Mouse (Mus musculus) midbrain, embryonic 16.5 days (tissue): ENCODE data around the gene Hoxa1. TPM values are rescaled to one million over a fixed set of nuclear protein-coding genes. Genes with fewer than 3 reads are reported as not detected.

Source experiments
- ATAC-seq: fragments of 200-750 bp; cut with Nextera tagmentation; 2 replicates; pipeline ENCODE4 v1.8.0; 2017; ENCODE audit warnings: moderate TSS enrichment
- H3K27ac ChIP-seq: fragments of 300-500 bp; sonication (generic); 2 replicates; pipeline ENCODE4 v1.5.1; 2014; ENCODE audit warnings: mild to moderate bottlenecking, low read length, mixed read lengths
- H3K27me3 ChIP-seq: fragments of 300-500 bp; sonication (generic); 2 replicates; pipeline ENCODE4 v1.6.1; 2014; ENCODE audit warnings: low read depth, low read length, mixed read lengths; ENCODE audit not compliant: control insufficient read depth, insufficient read depth
- H3K36me3 ChIP-seq: fragments of 300-500 bp; sonication (generic); 2 replicates; pipeline ENCODE4 v1.6.1; 2014; ENCODE audit warnings: mild to moderate bottlenecking, low read length, moderate library complexity, mixed read lengths; ENCODE audit not compliant: control insufficient read depth, insufficient read depth
- H3K4me1 ChIP-seq: fragments of 300-500 bp; sonication (generic); 2 replicates; pipeline ENCODE4 v1.6.1; 2014; ENCODE audit warnings: mild to moderate bottlenecking, low read length, mixed read lengths; ENCODE audit not compliant: control insufficient read depth, insufficient read depth
- H3K4me2 ChIP-seq: fragments of 300-500 bp; sonication (generic); 2 replicates; pipeline ENCODE4 v1.6.1; 2014; ENCODE audit warnings: mild to moderate bottlenecking, low read length, mixed read lengths
- H3K4me3 ChIP-seq: fragments of 300-500 bp; sonication (generic); 2 replicates; pipeline ENCODE4 v1.5.1; 2014; ENCODE audit warnings: low read depth, mild to moderate bottlenecking, low read length, moderate library complexity, mixed read lengths
- H3K9ac ChIP-seq: fragments of 300-500 bp; sonication (generic); 2 replicates; pipeline ENCODE4 v1.6.1; 2014; ENCODE audit warnings: low read depth, low read length, mixed read lengths
- H3K9me3 ChIP-seq: fragments of 300-500 bp; sonication (generic); replicated peaks from 2 replicates; pipeline ENCODE4 v1.6.1; 2014; ENCODE audit warnings: mild to moderate bottlenecking, low read length, mixed read lengths; ENCODE audit not compliant: control insufficient read depth, poor library complexity, severe bottlenecking
- WGBS: fragments of 180-500 bp; shearing (Covaris S2); extraction: QIAGEN DNeasy Blood & Tissue Kit; methylation state at CpG from one replicate; pipeline ENCODE4 v1.1.7; 2014; 5-methylcytosine and 5-hydroxymethylcytosine counted together
- polyA plus RNA-seq: library from polyadenylated mRNA; unstranded; fragments of >200 nt; fragmentation: Nextera tagmentation; extraction: Ambion mirVana; gene quantifications from 2 replicates; pipeline ENCODE4 v1.2.1, GENCODE M21; 2015

The Hoxa1 gene
- polyA plus RNA-seq, 1 experiment from 2014 or later, result not detected

DNA sequence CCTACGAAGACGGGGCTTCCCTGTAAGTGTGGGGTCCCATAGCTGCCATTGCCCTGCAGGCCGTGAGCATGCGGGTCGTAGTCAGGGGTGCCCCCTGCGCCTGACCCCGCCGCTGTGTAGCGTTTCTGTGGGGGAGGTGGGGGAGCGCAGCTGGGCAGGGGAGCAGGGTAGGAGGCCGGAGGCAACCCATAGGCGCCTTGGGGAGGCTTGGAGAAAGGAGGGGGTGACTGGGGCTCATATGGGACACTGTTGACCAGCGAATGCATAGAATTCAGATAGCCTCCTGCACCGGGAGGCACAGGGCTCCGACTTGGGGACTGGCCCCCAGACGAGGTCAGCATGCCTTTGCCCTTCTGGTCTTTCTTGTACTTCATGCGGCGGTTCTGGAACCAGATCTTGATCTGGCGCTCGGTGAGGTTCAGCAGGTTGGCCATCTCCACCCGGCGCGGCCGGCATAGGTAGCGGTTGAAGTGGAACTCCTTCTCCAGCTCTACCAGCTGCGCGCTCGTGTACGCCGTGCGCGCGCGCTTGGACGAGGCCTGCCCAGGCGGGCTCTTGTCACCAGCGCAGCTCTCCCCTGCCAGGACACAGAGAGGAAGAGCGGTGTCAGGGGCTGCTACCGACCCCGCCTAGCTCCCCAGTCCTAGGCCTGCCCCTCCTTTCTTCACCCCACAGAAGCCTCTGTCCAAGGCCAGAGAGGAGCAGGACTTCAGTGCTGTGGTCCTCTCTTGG, 12.2 kb upstream of the Hoxa1 start:
- Histone ChIP-seq H3K27ac (no peak overlapping the region), H3K4me3 (no peak overlapping the region), H3K9me3 (no peaks in the 10 kb centered on the region), H3K27me3 (peaks cover 74% of the 10 kb centered on the region), H3K9ac (no peak overlapping the region), H3K4me2 (no peak overlapping the region), H3K4me1 (peaks cover 3% of the 10 kb centered on the region; the same call in 1 of the 2 replicates), H3K36me3 (no peaks in the 10 kb centered on the region)
- ATAC-seq, result no peak
- WGBS, result under 1% methylated on average over 40 of the region's 40 CpGs

DNA sequence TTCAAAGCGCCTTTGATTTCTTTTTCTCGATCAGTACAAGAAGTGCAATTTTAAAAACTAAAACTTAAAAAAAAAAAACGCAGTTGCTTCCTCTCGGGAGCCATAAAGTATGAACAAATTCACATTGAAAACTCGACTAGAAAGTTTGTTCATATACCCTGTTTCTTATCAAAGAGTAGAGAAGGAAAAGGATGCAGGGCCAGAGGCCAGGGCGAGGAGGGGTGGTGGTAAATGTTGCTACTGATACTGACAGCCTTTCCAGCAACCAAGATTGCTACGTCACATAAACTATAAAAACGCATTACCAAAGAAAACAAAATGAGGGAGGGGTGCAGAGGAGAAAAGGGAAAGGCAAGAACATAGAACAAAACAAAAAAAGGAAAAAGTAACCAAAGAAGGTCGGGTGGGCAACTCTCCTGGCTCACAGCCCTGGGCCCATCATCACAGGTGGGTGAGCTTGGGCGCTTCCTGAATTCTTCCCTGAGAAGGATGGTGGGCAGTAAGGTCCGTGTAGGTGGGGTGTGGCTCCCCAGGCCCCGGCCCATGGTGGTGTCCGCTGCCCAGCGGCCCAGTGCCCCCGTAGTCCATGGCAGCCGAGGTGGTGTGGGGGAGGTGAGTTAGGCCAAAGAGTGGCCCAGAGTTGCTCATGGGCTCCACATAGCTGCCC, 11.5 kb upstream of the Hoxa1 start:
- Histone ChIP-seq H3K4me1 (peaks cover 3% of the 10 kb centered on the region; the same call in 1 of the 2 replicates), H3K4me2 (no peak overlapping the region), H3K9me3 (no peaks in the 10 kb centered on the region), H3K36me3 (no peaks in the 10 kb centered on the region), H3K9ac (no peak overlapping the region), H3K27me3 (peaks cover 71% of the 10 kb centered on the region), H3K4me3 (no peak overlapping the region), H3K27ac (no peak overlapping the region)
- WGBS, result 5% methylated on average over 16 of the region's 16 CpGs
- no peak for ATAC-seq

DNA sequence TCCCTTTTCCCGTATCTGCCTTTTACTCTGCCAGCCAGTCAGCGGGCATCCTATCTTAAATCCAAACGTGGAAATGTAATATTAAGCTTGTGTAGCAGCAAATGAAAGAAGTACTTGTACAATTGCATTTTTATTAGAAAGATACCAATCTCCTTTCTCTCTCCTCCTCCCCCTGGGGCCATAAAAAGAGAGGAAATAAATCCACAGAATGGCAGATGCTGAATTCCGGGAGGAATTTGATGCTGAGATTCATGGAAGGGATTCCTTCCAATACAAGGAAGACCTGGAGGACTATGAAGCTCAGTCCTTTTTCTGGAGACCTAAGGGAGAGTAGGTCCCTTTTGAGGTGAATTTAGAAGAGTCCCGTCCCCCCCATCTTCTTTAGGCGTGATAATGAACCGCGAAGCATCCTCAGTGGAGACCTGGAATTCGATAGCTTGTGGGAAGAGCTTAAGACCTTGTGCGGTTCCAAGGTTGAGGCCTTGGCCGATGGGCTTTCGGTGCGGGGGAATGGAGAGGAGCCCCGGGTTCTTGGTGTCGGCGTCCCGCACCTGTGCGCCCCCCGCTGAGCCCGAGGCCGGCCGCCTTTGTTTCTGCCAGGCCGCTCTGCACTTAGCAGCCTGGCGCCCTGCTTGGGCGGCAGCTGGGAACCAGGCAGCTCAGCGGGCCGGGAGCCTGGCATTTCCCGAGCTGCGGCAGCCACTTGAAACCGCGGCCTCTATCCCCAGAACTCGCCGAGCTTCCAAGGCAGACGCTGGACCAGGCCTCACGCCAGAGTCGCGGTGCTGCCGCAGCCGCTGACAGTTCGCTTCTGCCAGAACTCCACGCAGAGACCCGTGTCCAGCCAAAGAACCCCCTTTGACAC, 10.3 kb upstream of the Hoxa1 start:
- Histone ChIP-seq H3K4me1 (peaks cover 3% of the 10 kb centered on the region; the same call in 1 of the 2 replicates), H3K36me3 (no peaks in the 10 kb centered on the region), H3K9ac (no peak overlapping the region), H3K9me3 (no peaks in the 10 kb centered on the region), H3K4me3 (no peak overlapping the region), H3K27ac (no peak overlapping the region), H3K27me3 (peaks cover 74% of the 10 kb centered on the region), H3K4me2 (no peak overlapping the region)
- WGBS, result under 1% methylated on average over 42 of the region's 42 CpGs
- ATAC-seq, result no peak

DNA sequence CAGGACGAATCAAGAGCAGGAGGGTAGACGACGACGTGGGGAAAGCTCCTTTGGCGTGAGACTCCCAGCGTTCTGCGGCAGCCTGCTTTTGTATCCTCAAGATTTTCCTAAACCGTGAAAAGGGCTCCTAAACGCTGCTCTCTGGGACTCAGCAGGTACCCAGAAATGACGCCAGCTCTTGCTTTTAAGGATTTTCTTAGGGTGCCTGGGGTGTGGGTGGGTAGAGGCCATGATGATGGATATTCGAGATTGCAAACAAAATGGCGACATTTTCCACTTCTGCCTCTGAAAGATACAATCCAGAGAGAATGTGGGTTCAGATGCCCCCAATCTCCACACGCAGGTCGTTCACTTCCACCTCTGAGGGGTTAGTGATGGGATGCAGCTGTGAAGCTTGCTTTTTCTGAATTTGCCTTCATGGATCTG, 9.6 kb upstream of the Hoxa1 start:
- H3K27me3 ChIP-seq, result peaks cover 74% of the 10 kb centered on the region
- H3K36me3 ChIP-seq, result no peaks in the 10 kb centered on the region
- no peak overlapping the region for H3K4me2 ChIP-seq
- peaks cover 3% of the 10 kb centered on the region; the same call in 1 of the 2 replicates for H3K4me1 ChIP-seq
- no peak overlapping the region for H3K27ac ChIP-seq
- H3K4me3 ChIP-seq, result no peak overlapping the region
- no peak overlapping the region for H3K9ac ChIP-seq
- ATAC-seq, result no peak
- WGBS, result under 1% methylated on average over 14 of the region's 14 CpGs
- no peaks in the 10 kb centered on the region for H3K9me3 ChIP-seq

DNA sequence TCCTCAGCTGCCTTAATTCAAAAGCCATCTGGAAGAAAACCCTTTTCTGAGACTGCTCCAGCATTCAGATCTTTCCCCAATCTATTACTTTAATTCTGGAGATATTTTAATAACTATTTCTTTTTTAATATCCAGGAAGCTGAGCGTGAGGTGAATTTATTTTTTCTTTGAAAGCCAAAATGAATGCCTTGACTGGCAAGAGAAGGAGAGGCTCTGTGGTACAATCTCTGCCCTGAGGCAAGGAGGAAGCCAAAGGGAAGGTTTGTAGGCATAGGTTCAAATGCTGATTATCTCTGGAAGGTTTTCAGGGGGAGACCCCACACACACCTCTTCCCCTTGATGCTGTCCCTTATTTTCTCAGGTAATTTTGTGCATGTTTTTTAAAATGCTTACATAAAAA, 9.1 kb upstream of the Hoxa1 start:
- ATAC-seq, result no peak
- Histone ChIP-seq H3K9me3 (no peaks in the 10 kb centered on the region), H3K36me3 (no peaks in the 10 kb centered on the region), H3K27ac (no peak overlapping the region), H3K4me2 (no peak overlapping the region), H3K27me3 (peaks cover 71% of the 10 kb centered on the region), H3K4me1 (no peaks in the 10 kb centered on the region), H3K9ac (no peak overlapping the region), H3K4me3 (no peak overlapping the region)
- 5% methylated on average over 1 of the region's 1 CpGs for WGBS

DNA sequence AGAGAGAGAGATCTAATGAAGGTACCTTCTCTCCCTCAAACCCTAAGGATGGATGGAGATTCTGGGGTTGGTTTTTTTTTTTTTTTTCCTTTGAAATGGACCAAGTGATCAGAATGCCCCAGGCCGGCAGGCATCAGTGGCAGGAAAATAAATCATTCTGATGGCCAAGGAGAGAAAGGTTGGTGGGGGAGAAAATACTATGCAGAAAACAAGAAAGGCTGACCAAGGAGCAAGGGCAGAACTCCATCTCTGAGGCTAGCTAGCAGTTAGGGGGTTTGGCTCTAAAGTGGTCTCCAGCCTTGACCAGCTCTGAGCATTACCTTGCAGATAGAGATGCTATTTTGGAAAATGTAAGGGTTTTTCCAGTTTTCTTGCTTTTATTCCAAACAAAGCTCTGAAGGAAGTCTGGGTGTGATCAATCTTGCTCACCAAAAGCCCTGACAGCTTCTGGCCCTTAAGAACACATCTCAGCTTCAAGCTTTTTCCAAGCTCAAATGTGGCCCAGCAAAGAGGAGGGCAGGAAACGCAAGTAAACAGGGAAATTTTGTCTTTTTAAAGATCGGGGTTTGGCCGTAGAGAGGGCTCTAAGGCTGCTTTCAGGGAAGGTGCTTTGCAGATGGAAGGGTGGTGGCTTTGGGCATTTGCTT, 8.4 kb upstream of the Hoxa1 start:
- Histone ChIP-seq H3K27me3 (peaks cover 71% of the 10 kb centered on the region), H3K9ac (no peak overlapping the region)
- WGBS, result 5% methylated on average over 4 of the region's 4 CpGs

DNA sequence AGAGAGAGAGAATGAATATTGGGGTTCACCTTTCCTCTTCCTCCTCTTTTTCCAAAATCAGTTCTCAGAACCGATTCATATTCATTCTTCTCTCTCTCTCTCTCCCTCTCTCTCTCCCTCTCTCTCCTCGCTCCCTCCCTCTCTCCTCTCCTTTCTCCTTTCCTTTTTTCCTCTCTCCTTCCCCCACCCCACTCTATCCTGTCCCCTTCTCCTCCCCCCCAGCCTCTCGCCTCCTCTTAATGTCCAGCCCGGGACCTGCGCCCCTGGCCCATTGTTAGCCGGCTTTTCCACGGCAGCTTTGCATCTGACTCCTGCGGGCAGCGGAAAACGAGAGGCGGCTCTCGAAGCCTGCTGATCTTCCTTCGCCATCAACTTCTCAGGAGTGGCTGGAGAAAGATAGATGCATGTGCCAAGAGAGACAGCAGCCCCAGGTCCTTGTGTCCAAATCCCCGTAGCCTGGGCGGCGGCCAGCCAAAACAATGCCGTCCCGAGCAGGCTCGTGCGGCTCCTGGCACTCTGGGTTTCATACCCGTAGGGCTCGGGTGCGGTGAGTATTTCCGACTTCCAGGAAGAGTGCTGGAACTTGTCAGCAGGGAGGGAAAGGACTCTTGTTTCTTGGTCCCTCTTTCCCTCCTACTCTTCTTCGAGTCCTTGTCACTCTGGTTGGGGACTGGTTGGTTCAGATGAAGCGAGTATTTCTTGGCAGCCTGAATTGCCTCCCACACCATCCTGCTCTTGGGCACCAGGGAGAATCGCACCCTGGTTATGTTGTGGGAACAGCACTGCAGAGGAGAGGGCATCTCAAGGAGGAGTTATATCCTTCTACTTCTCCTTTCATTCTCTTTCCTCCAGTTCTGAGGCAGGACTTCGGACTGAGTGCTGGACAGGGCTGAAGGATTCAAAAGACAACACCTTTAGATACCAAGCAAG, 7.6 kb upstream of the Hoxa1 start:
- Histone ChIP-seq H3K4me3 (no peak overlapping the region), H3K4me2 (no peak overlapping the region)
- ATAC-seq, result no peak

More for the DNA sequence above, 8.4 kb upstream of the Hoxa1 start:
- Histone ChIP-seq H3K27ac (no peak overlapping the region), H3K4me2 (no peak overlapping the region), H3K9me3 (no peaks in the 10 kb centered on the region), H3K36me3 (no peaks in the 10 kb centered on the region), H3K4me3 (no peak overlapping the region), H3K4me1 (no peaks in the 10 kb centered on the region)
- no peak for ATAC-seq

More for the DNA sequence above, 7.6 kb upstream of the Hoxa1 start:
- H3K4me1 ChIP-seq, result no peaks in the 10 kb centered on the region
- peaks cover 69% of the 10 kb centered on the region for H3K27me3 ChIP-seq
- H3K27ac ChIP-seq, result no peak overlapping the region
- H3K9me3 ChIP-seq, result no peaks in the 10 kb centered on the region
- H3K36me3 ChIP-seq, result no peaks in the 10 kb centered on the region
- H3K9ac ChIP-seq, result no peak overlapping the region
- under 1% methylated on average over 28 of the region's 28 CpGs for WGBS
